Mouse (Mus musculus): ENCODE measurements around the gene Cdc40. TPM values are rescaled to one million over a fixed set of nuclear protein-coding genes. Genes with fewer than 3 reads are reported as not detected.
"Not testable (repeated sequence)": the region's sequence is repeated elsewhere in the genome, so short reads cannot be mapped to it uniquely, and the experiment has no call there.

The Cdc40 gene
- total RNA-seq, 2 experiments from 2014 or later: 36.6 to 52.7 TPM

- intact Hi-C loops (cut with DNase I): no loop called here
- no peak for DNase-seq (ENCODE audit: low spot score in 2 of 2)
These were observed 4.9 kb downstream of the Cdc40 start for GRCm38 (mm10) chr10:40878246-40878645.

- DNase-seq (ENCODE audit: low spot score in 2 of 2): no peak
- intact Hi-C loops (cut with DNase I): no loop called here
These were observed 11.1 kb downstream of the Cdc40 start for GRCm38 (mm10) chr10:40872052-40872451.

- intact Hi-C loops (cut with DNase I): no loop called here
- DNase-seq (ENCODE audit: low spot score in 2 of 2): no peak
These were observed 11.8 kb downstream of the Cdc40 start for GRCm38 (mm10) chr10:40871301-40871700.

GRCm38 (mm10) chr10:40868081-40868480 lies 15.0 kb downstream of the Cdc40 start:
- DNase-seq (ENCODE audit: low spot score in 2 of 2): no peak
- intact Hi-C loops (cut with DNase I): no loop called here

GRCm38 (mm10) chr10:40857599-40857998 lies 25.5 kb downstream of the Cdc40 start:
- intact Hi-C loops (cut with DNase I): no loop called here
- DNase-seq (ENCODE audit: low spot score in 2 of 2): no peak

- no peak for DNase-seq (ENCODE audit: low spot score in 2 of 2)
- intact Hi-C loops (cut with DNase I): no loop called here
These were observed 26.4 kb downstream of the Cdc40 start for GRCm38 (mm10) chr10:40856703-40857102.

GRCm38 (mm10) chr10:40855616-40856015 lies 27.5 kb downstream of the Cdc40 start:
- no peak for DNase-seq (ENCODE audit: low spot score in 2 of 2)
- intact Hi-C loops (cut with DNase I): no loop called here

GRCm38 (mm10) chr10:40851138-40851537 lies 32.0 kb downstream of the Cdc40 start:
- intact Hi-C loops (cut with DNase I): no loop called here
- DNase-seq (ENCODE audit: low spot score in 2 of 2): no peak

GRCm38 (mm10) chr10:40850644-40851043 lies 32.5 kb downstream of the Cdc40 start:
- no peak for DNase-seq (ENCODE audit: low spot score in 2 of 2)
- intact Hi-C loops (cut with DNase I): no loop called here

GRCm38 (mm10) chr10:40847176-40847874 lies 35.8 kb downstream of the Cdc40 start:
- intact Hi-C loops (cut with DNase I): no loop called here
- no peak for DNase-seq (ENCODE audit: low spot score in 2 of 2)

GRCm38 (mm10) chr10:40845626-40846025 lies 37.5 kb downstream of the Cdc40 start:
- intact Hi-C loops (cut with DNase I): no loop called here
- no peak for DNase-seq (ENCODE audit: low spot score in 2 of 2)

GRCm38 (mm10) chr10:40844546-40844945 lies 38.6 kb downstream of the Cdc40 start:
- no peak for DNase-seq (ENCODE audit: low spot score in 2 of 2)
- intact Hi-C loops (cut with DNase I): loop anchor here (5.0 kb wide), 1 partner anchor 38 kb away; the partner anchor contains the start of genes Cdc40 and Wasf1

GRCm38 (mm10) chr10:40843841-40844240 lies 39.3 kb downstream of the Cdc40 start:
- intact Hi-C loops (cut with DNase I): loop anchor here (1.0 to 5.0 kb wide), 2 partner anchors 38 to 161 kb away; partner anchors contain the start of genes Cdc40, Mettl24 and Wasf1
- peak; percentile 55 for DNase-seq (ENCODE audit: low spot score in 2 of 2)

GRCm38 (mm10) chr10:40840086-40840485 lies 43.0 kb downstream of the Cdc40 start:
- no peak for DNase-seq (ENCODE audit: low spot score in 2 of 2)
- intact Hi-C loops (cut with DNase I): loop anchor here (5.0 kb wide), 1 partner anchor 42 kb away; the partner anchor contains the start of genes Cdc40 and Wasf1

GRCm38 (mm10) chr10:40831267-40831666 lies 51.8 kb downstream of the Cdc40 start:
- intact Hi-C loops (cut with DNase I): loop anchor here (5.0 kb wide), 1 partner anchor 69 kb away; no protein-coding TSS in a partner anchor
- no peak for DNase-seq (ENCODE audit: low spot score in 2 of 2)

GRCm38 (mm10) chr10:40830312-40830711 lies 52.8 kb downstream of the Cdc40 start:
- DNase-seq (ENCODE audit: low spot score in 2 of 2): no peak
- intact Hi-C loops (cut with DNase I): loop anchor here (5.0 kb wide), 1 partner anchor 68 kb away; no protein-coding TSS in a partner anchor

GRCm38 (mm10) chr10:40827706-40828105 lies 55.4 kb downstream of the Cdc40 start:
- intact Hi-C loops (cut with DNase I): loop anchor here (5.0 kb wide), 1 partner anchor 175 kb away; no protein-coding TSS in a partner anchor
- DNase-seq (ENCODE audit: low spot score in 2 of 2): no peak

- DNase-seq (ENCODE audit: low spot score in 2 of 2): no peak
- intact Hi-C loops (cut with DNase I): loop anchor here (5.0 kb wide), 1 partner anchor 174 kb away; no protein-coding TSS in a partner anchor
These were observed 57.2 kb downstream of the Cdc40 start for GRCm38 (mm10) chr10:40825952-40826351.

GRCm38 (mm10) chr10:40816471-40816870 lies 66.6 kb downstream of the Cdc40 start:
- intact Hi-C loops (cut with DNase I): no loop called here

GRCm38 (mm10) chr10:40813627-40814026 lies 69.5 kb downstream of the Cdc40 start:
- no peak for DNase-seq (ENCODE audit: low spot score in 2 of 2)
- intact Hi-C loops (cut with DNase I): no loop called here

More at GRCm38 (mm10) chr10:40816471-40816870, 66.6 kb downstream of the Cdc40 start:
- DNase-seq (ENCODE audit: low spot score in 2 of 2): no peak

- DNase-seq (ENCODE audit: low spot score in 2 of 2); intact Hi-C loops (cut with DNase I): not testable (repeated sequence)
These were observed 73.7 kb downstream of the Cdc40 start for GRCm38 (mm10) chr10:40809411-40809910.
